Mouse (Mus musculus): ENCODE results near the gene 4930555G01Rik. TPM values are rescaled to one million over a fixed set of nuclear protein-coding genes. Genes with fewer than 3 reads are reported as not detected.
"Not testable (repeated sequence)": the region's sequence is repeated elsewhere in the genome, so short reads cannot be mapped to it uniquely, and the experiment has no call there.

Gene 4930555G01Rik
- polyA plus RNA-seq (2017; shearing (Covaris generic)), result not detected

GRCm38 (mm10) chr14:5050329-5050728 is at the start of gene 4930555G01Rik:
Gene 4930555G01Rik (plus strand): TSS chr14:5050629.
- ATAC-seq, result not testable (repeated sequence)

DNA sequence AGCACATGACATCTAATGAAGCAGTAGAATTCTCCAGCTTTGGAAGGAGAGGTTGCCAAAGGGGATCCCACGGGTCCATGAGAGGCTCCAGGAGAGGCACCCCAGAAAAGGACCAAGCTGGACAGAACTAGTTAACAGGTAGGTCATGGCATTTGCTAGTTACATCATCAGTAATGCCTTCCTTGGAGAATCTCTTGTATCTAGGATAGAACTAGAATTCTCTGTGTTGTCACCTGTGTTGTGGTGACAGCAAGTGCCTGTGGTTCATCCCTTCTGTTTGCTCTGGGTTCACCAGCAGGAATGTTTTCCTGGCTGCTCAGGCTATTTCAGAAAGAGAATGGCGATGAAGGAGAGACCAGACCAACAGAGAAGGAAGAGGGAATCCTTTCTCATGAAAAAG is 34.8 kb upstream of the 4930555G01Rik start, which contains the start of gene Gm3298:
TSS of gene Gm3298 (plus strand) at position 301 of the 400 bp plus-strand sequence.
- not testable (repeated sequence) for ATAC-seq

GRCm38 (mm10) chr14:5070611-5071490 is 20.4 kb downstream of the 4930555G01Rik start, which contains the start of gene Gm8281:
Gene Gm8281 (plus strand): TSS chr14:5071040.
- not testable (repeated sequence) for ATAC-seq

Other genes with a start within 250 kb of the 4930555G01Rik start
- gene Gm3269, start 212.5 kb upstream of the 4930555G01Rik start, polyA plus RNA-seq (2017; shearing (Covaris generic)), result not detected
- gene Gm3264, start 195.1 kb upstream of the 4930555G01Rik start, polyA plus RNA-seq (2017; shearing (Covaris generic)), result 1 to 10 TPM in 2 of 3 experiments, under 1 TPM in 1; 0.80 to 2.9 (median 2.2) TPM
- not detected for gene Gm3278, start 158.2 kb upstream of the 4930555G01Rik start, polyA plus RNA-seq (2017; shearing (Covaris generic))
- under 1 TPM in 1 of 3 experiments, not detected in 2; 0.72 TPM for gene Gm8297, start 66.7 kb upstream of the 4930555G01Rik start, polyA plus RNA-seq (2017; shearing (Covaris generic))
- gene Gm3298, start 34.7 kb upstream of the 4930555G01Rik start, polyA plus RNA-seq (2017; shearing (Covaris generic)), result not detected
- gene Gm8281, start 20.4 kb downstream of the 4930555G01Rik start, polyA plus RNA-seq (2017; shearing (Covaris generic)), result 10 to 100 TPM in 1 of 3 experiments, 1 to 10 TPM in 2; 3.8 to 19.5 (median 7.2) TPM
- gene Gm8279, start 80.9 kb downstream of the 4930555G01Rik start, polyA plus RNA-seq (2017; shearing (Covaris generic)), result not detected
- not detected for gene Gm3317, start 113.9 kb downstream of the 4930555G01Rik start, polyA plus RNA-seq (2017; shearing (Covaris generic))
- not detected for gene Gm8271, start 135.2 kb downstream of the 4930555G01Rik start, polyA plus RNA-seq (2017; shearing (Covaris generic))
- not detected for gene Gm3526, start 210.0 kb downstream of the 4930555G01Rik start, polyA plus RNA-seq (2017; shearing (Covaris generic))

Measured in inflammation-experienced regulatory T-cells, adult 6 months (primary cell).